8 mouse cellular contexts compared by ENCODE assay signal in genomic region chr6:115601715-115602523, GRCm38 (mm10). TPM values are rescaled to one million over a fixed set of nuclear protein-coding genes. Genes with fewer than 3 reads are reported as not detected.
DNase-seq lines count a peak whose midpoint lies in the region; ATAC-seq and TF ChIP-seq lines count a peak whose summit lies in the region.

Mkrn2 (plus strand) TSS chr6:115601902.

- peak within 1 kb of the TSS; percentile 84 for H3K27ac ChIP-seq in embryonic facial prominence, embryonic 13.5 days
- H3K27ac ChIP-seq in heart, adult 2 months: peak within 1 kb of the TSS; percentile 90
- H3K27ac ChIP-seq in kidney, adult 2 months (ENCODE audit: insufficient read depth, low read depth, low read length): peak within 1 kb of the TSS; percentile 10; the same call in 1 of the 2 replicates
- peak within 1 kb of the TSS; percentile 71 for H3K27ac ChIP-seq in limb, embryonic 14.5 days (replicated peaks; ENCODE audit: low read depth, low read length)
- H3K27ac ChIP-seq in midbrain, embryonic 16.5 days (ENCODE audit: low read length): peak within 1 kb of the TSS; percentile 82
- peak within 1 kb of the TSS; percentile 71 for H3K27ac ChIP-seq in spleen, adult 2 months (ENCODE audit: insufficient read depth, low read length)

- peak; percentile 41; the same call in 1 of the 2 replicates for TF ChIP-seq EP300 in heart, adult 2 months (IDR thresholded peaks at IDR 0.05; ENCODE audit: insufficient read depth, low read depth, low read length)

- TF ChIP-seq POLR2A in heart, adult 2 months (IDR thresholded peaks at IDR 0.05; ENCODE audit: insufficient read depth, low read depth, low read length): peak; percentile 75
- TF ChIP-seq POLR2A in kidney, adult 2 months (IDR thresholded peaks at IDR 0.05; ENCODE audit: low read depth, low read length): peak; percentile 24
- TF ChIP-seq POLR2A in limb, embryonic 14.5 days (IDR thresholded peaks at IDR 0.05; ENCODE audit: borderline replicate concordance, extremely low read depth, insufficient read depth, insufficient read length): 0 out of 2 replicates have a peak, but pooled peaks have one; percentile 63
- TF ChIP-seq POLR2A in spleen, adult 2 months (IDR thresholded peaks at IDR 0.05; ENCODE audit: low read depth, low read length): peak; percentile 65

- ATAC-seq in embryonic facial prominence, embryonic 13.5 days (ENCODE audit: insufficient number of reproducible peaks, insufficient read depth, low FRiP score, low TSS enrichment, low read depth): peak; percentile 90
- peak; percentile 93 for ATAC-seq in limb, embryonic 14.5 days (ENCODE audit: low FRiP score, low read depth)
- ATAC-seq in midbrain, embryonic 16.5 days: peak; percentile 93

- H3K4me3 ChIP-seq in embryonic facial prominence, embryonic 13.5 days: peak within 1 kb of the TSS; percentile 89
- H3K4me3 ChIP-seq in heart, adult 2 months: peak within 1 kb of the TSS; percentile 68
- H3K4me3 ChIP-seq in kidney, adult 2 months (ENCODE audit: insufficient read depth, low read depth, low read length): peak within 1 kb of the TSS; percentile 76
- peak within 1 kb of the TSS; percentile 82 for H3K4me3 ChIP-seq in limb, embryonic 14.5 days (replicated peaks; ENCODE audit: low read length)
- peak within 1 kb of the TSS; percentile 91 for H3K4me3 ChIP-seq in midbrain, embryonic 16.5 days (ENCODE audit: low read depth, low read length)
- H3K4me3 ChIP-seq in spleen, adult 2 months (ENCODE audit: extremely low read depth, insufficient read depth, insufficient read length): peak within 1 kb of the TSS; percentile 92

- H3K79me2 ChIP-seq in heart, adult 2 months (replicated peaks; ENCODE audit: control insufficient read depth, insufficient read depth, low read length): peaks cover 3% of the 10 kb centered on the region; the same call in 1 of the 2 replicates

- no peaks in the 10 kb centered on the region for H3K27me3 ChIP-seq in embryonic facial prominence, embryonic 13.5 days
- no peaks in the 10 kb centered on the region for H3K27me3 ChIP-seq in heart, adult 2 months (ENCODE audit: control insufficient read depth, insufficient read depth, low read length)
- H3K27me3 ChIP-seq in kidney, adult 2 months (replicated peaks; ENCODE audit: control insufficient read depth, insufficient read depth, low read length): no peaks in the 10 kb centered on the region
- H3K27me3 ChIP-seq in limb, embryonic 14.5 days (ENCODE audit: control insufficient read depth, insufficient read depth, low read length): no peaks in the 10 kb centered on the region
- H3K27me3 ChIP-seq in midbrain, embryonic 16.5 days (ENCODE audit: control insufficient read depth, insufficient read depth, low read depth, low read length): no peaks in the 10 kb centered on the region
- no peaks in the 10 kb centered on the region for H3K27me3 ChIP-seq in spleen, adult 2 months (ENCODE audit: control insufficient read depth, insufficient read depth, low read length)

- peak; percentile 90 for DNase-seq in A20 (ENCODE audit: low read depth, low spot score)
- peak; percentile 70 to 74 for DNase-seq in adrenal gland, postnatal 4 days (ENCODE audit: low spot score in 2 of 2)
- peak; percentile 86 to 88 for DNase-seq in heart, adult 2 months
- peak; percentile 86 for DNase-seq in kidney, adult 2 months
- DNase-seq in limb, embryonic 14.5 days (ENCODE audit: low spot score): peak; percentile 77
- peak; percentile 69 to 71 for DNase-seq in spleen, adult 2 months (ENCODE audit: low read depth in 1 of 2, low spot score in 2 of 2)

- H3K4me2 ChIP-seq in embryonic facial prominence, embryonic 13.5 days: peak within 1 kb of the TSS; percentile 73
- peak within 1 kb of the TSS; percentile 62 for H3K4me2 ChIP-seq in limb, embryonic 14.5 days (replicated peaks; ENCODE audit: low read depth, low read length, severe bottlenecking)
- H3K4me2 ChIP-seq in midbrain, embryonic 16.5 days (ENCODE audit: low read length): peak within 1 kb of the TSS; percentile 87

- H3K36me3 ChIP-seq in embryonic facial prominence, embryonic 13.5 days: peaks cover 16% of the 10 kb centered on the region
- H3K36me3 ChIP-seq in heart, adult 2 months (ENCODE audit: control insufficient read depth, insufficient read depth, low read length): no peaks in the 10 kb centered on the region
- no peaks in the 10 kb centered on the region for H3K36me3 ChIP-seq in kidney, adult 2 months (ENCODE audit: control insufficient read depth, insufficient read depth, low read length)
- peaks cover 10% of the 10 kb centered on the region for H3K36me3 ChIP-seq in limb, embryonic 14.5 days (ENCODE audit: control insufficient read depth, insufficient read depth, low read length)
- no peaks in the 10 kb centered on the region for H3K36me3 ChIP-seq in midbrain, embryonic 16.5 days (ENCODE audit: control insufficient read depth, insufficient read depth, low read length)
- 0 out of 2 replicates have a peak, but pooled peaks cover 1% of the 10 kb centered on the region for H3K36me3 ChIP-seq in spleen, adult 2 months (ENCODE audit: control insufficient read depth, insufficient read depth, low read length)

- peaks cover 11% of the 10 kb centered on the region for H3K4me1 ChIP-seq in embryonic facial prominence, embryonic 13.5 days
- peaks cover 6% of the 10 kb centered on the region for H3K4me1 ChIP-seq in heart, adult 2 months (ENCODE audit: control insufficient read depth, insufficient read depth, low read length)
- peaks cover 4% of the 10 kb centered on the region; the same call in 1 of the 2 replicates for H3K4me1 ChIP-seq in kidney, adult 2 months (ENCODE audit: control insufficient read depth, insufficient read depth, low read length)
- H3K4me1 ChIP-seq in limb, embryonic 14.5 days (ENCODE audit: control insufficient read depth, insufficient read depth, low read length): peaks cover 9% of the 10 kb centered on the region
- peaks cover 8% of the 10 kb centered on the region for H3K4me1 ChIP-seq in midbrain, embryonic 16.5 days (ENCODE audit: control insufficient read depth, insufficient read depth, low read length)
- peaks cover 5% of the 10 kb centered on the region; the same call in 1 of the 2 replicates for H3K4me1 ChIP-seq in spleen, adult 2 months (ENCODE audit: control insufficient read depth, insufficient read depth, insufficient read length)

- WGBS in embryonic facial prominence, embryonic 13.5 days: under 1% methylated on average over 61 of the region's 61 CpGs
- WGBS in heart, adult 2 months: 1% methylated on average over 61 of the region's 61 CpGs
- 1% methylated on average over 61 of the region's 61 CpGs for WGBS in kidney, adult 2 months
- WGBS in limb, embryonic 14.5 days: under 1% methylated on average over 45 of the region's 61 CpGs
- whole genome bisulfite sequencing in midbrain, embryonic 16.5 days: under 1% methylated on average over 56 of the region's 61 CpGs
- under 1% methylated on average over 53 of the region's 61 CpGs for WGBS in spleen, adult 2 months

- H3K9me3 ChIP-seq in embryonic facial prominence, embryonic 13.5 days: no peaks in the 10 kb centered on the region
- H3K9me3 ChIP-seq in limb, embryonic 14.5 days (ENCODE audit: control insufficient read depth, low read length): no peaks in the 10 kb centered on the region
- H3K9me3 ChIP-seq in midbrain, embryonic 16.5 days (replicated peaks; ENCODE audit: control insufficient read depth, low read length, poor library complexity, severe bottlenecking): no peaks in the 10 kb centered on the region

- peak within 1 kb of the TSS; percentile 86 for H3K9ac ChIP-seq in embryonic facial prominence, embryonic 13.5 days
- H3K9ac ChIP-seq in heart, adult 2 months (ENCODE audit: low read depth, low read length): peak within 1 kb of the TSS; percentile 93
- H3K9ac ChIP-seq in limb, embryonic 14.5 days (ENCODE audit: low read depth, low read length, severe bottlenecking): peak within 1 kb of the TSS; percentile 83
- H3K9ac ChIP-seq in midbrain, embryonic 16.5 days (ENCODE audit: low read depth, low read length): peak within 1 kb of the TSS; percentile 92

- TF ChIP-seq CTCF in heart, adult 2 months (IDR thresholded peaks at IDR 0.05): no peak
- no peak for TF ChIP-seq CTCF in kidney, adult 2 months (conservative IDR thresholded peaks at IDR 0.05; ENCODE audit: insufficient read depth, insufficient read length, low read depth, low read length)
- no peak for TF ChIP-seq CTCF in spleen, adult 2 months (IDR thresholded peaks at IDR 0.05; ENCODE audit: extremely low read depth, insufficient read depth, insufficient read length, insufficient replicate concordance)

- intact Hi-C loops in heart, adult 2 months (cut with DNase I): loop anchor here (2.0 to 5.0 kb wide), 2 partner anchors 75 to 205 kb away; partner anchors contain the start of genes Raf1 and Rpl32

RNA-seq across cellular contexts. Expression of gene Mkrn2, which starts in this region (rescaled TPM):
- total RNA-seq in adrenal gland, postnatal 4 days (2021): 10 to 100 TPM; 42.2 to 46.1 TPM
- polyA plus RNA-seq in embryonic facial prominence, embryonic 13.5 days (2015; fragmentation: Nextera tagmentation; extraction: Ambion mirVana): 25.3 and 35.9 TPM in 2 replicates
- 10 to 100 TPM; 36.4 to 45.2 TPM for total RNA-seq in heart, adult 2 months (2021)
- 105 and 119 TPM in 2 replicates for polyA plus RNA-seq in heart, adult 2 months (2012; rRNA removed)
- polyA plus RNA-seq in kidney, adult 2 months (2012; rRNA removed): 47.2 and 68.0 TPM in 2 replicates
- 28.9 and 40.7 TPM in 2 replicates for polyA plus RNA-seq in limb, embryonic 14.5 days (2012; rRNA removed)
- 31.0 and 34.1 TPM in 2 replicates for polyA plus RNA-seq in limb, embryonic 14.5 days (2014; fragmentation: Nextera tagmentation; extraction: Ambion mirVana)
- polyA plus RNA-seq in midbrain, embryonic 16.5 days (2015; fragmentation: Nextera tagmentation; extraction: Ambion mirVana): 31.9 and 35.9 TPM in 2 replicates
- 42.8 and 63.7 TPM in 2 replicates for polyA plus RNA-seq in spleen, adult 2 months (2012; rRNA removed)

Comparison
In these comparisons a context has a peak if more than half of its experiments do, and no peak if none do; other contexts are left out.
1. Peak in every context shown above with its lines: DNase-seq, ATAC-seq, H3K4me3 ChIP-seq and H3K27ac ChIP-seq.
2. H3K27ac ChIP-seq: peak in every context shown above with its lines; median percentile 90 in heart, adult 2 months; 84 in embryonic facial prominence, embryonic 13.5 days; 82 in midbrain, embryonic 16.5 days; 71 in limb, embryonic 14.5 days; 71 in spleen, adult 2 months; 10 in kidney, adult 2 months.
3. POLR2A ChIP-seq: peak in every context shown above with its lines; median percentile 75 in heart, adult 2 months; 65 in spleen, adult 2 months; 63 in limb, embryonic 14.5 days; 24 in kidney, adult 2 months.